Mouse (Mus musculus): ENCODE measurements around the gene Mul1.
"Not testable (repeated sequence)": the region's sequence is repeated elsewhere in the genome, so short reads cannot be mapped to it uniquely, and the experiment has no call there.

Mul1 gene

DNA sequence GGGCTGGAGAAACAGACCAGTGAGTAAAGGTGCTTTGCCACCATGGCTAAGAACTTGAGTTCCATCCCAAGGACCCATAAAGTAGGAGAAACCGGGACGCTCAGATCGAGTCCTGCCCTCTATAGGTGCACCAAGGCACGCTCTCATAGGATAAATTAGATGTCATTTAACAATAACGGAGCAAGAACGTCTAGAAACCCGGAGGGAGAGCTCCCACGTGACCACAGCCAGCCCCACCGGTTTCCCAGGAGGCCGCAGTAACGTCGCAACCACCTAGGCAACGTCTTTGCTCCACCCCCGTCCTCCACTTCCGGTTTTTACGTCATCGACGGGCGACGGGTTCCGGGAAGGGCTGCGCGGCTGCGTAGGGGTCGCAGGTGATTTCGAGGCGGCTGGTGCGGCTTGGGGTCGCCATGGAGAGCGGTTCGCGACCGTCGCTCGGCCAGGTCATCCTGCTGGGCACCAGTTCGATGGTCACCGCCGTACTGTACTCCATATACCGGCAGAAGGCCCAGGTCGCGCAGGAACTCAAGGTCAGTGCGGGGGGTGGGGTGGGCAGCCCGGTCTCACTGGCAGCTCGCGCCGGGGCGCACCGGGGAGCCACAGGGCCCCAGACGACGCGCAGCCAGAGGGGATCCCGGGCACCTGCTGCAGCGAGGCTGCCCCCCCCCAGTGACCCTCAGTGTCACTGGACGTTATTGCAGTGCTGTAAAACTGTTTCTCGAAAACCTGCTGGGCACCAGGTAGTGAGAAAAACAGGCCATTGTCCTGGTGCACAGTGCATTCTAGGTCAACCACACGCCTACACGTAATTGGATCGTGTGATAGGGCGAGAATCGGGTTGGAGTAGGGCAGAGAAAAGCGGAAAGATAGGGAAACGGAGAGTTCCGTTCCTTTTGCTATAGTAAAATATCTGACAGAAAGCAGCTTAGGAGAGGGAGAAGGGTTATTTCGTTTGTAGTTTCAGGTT lies at the start of gene Mul1:
Mul1 (plus strand) TSS at position 325 of the 970 bp plus-strand sequence.
- in situ Hi-C loops (cut with MboI): no loop called here

DNA sequence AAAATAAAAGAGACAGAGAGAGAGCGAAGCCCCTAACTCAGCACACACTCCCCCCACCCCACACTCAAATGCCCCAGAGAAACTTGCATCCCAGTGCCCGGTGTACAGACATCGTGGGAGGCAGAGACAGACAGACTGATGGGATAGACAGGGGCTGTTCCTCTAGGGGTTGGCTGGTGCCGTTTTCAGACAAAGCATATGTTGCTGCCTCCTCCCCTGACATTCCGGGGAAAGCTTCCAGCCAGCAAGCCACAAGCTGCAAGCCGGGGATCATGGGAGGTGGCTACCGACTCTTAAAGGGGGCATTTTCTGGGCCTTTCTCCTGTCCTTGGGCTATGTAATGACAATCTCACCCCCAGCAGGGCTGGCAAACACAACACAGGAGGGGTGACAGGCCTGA lies 40.8 kb upstream of the Mul1 start:
- in situ Hi-C loops (cut with MboI): no loop called here

DNA sequence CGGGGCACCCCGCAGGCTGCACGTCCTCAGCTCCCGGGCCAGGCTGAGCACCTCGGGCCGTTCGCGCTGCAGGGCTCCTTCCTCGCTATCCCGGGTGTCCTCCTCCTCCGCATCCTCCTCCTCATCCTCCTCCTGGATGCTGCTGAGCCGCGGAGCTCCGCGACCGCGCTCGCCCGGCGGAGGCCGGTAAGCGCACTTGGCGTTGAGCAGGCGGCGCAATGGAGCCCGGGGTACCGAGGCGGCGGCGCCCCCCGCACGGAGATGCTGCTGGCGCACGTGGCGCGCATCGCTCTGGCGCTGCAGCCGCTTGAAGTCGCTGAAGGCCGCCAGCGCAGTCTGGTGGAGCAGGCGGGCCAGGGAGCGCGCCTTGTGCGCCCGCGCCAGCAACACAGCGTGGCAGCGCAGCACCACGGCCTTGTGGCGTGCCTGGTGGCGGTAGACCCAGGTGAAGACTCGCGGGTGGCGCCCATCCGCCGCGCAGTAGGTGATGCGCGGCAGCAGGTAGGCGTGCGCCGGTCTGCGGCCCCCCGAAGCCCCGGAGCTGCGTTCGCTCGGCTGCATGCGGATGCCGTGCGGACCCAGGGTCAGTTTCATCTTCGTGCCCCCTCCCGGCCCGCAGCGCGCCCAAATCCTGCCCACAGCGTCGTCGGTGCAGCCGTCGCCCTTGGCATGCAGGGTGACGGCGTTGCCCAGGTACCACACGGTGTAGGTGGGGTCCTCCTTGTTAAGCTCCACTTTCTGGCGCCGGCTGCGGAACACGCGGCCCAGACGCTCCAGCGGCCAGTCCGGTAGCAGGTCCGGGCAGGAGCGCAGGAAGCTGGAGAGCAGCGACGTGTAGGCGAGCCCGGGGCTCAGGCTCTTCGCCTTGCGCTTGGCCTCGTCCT lies 39.1 kb upstream of the Mul1 start:
- in situ Hi-C loops (cut with MboI): no loop called here

DNA sequence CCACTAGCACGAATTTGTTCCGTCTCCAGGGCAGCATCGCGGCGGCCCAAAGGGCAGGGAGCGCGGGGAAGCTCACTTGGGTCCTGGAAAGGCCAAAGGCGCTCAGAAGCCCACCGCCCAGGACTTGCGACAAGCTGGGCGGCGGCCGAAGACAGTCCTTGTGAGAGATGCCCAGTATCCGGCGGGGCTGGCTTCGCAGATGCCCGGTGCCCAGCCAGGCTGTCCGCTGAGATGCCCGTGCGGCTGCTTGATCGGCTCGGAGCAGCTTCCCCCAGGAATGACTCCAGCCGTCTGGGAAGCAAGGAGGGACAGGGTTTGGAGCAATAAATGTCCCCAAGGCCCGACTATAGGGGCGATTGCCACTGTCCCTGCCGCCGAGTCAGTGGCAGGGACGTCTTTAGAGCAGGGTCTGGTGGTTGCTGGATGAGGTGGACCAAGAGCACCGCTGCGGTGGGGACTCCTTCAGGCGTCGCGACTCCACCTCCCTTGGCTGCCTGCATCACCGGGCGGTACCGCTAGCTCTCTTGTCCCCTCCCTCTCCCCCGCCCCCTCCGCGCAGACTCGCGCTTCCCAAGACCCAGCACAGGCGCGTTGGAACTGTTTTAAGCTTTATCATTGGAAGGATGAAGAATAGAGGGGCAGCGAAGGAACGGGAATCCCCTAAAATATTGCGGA lies 38.4 kb upstream of the Mul1 start, which contains the start of gene Fam43b:
Fam43b (minus strand) TSS at position 558 of the 675 bp plus-strand sequence.
- in situ Hi-C loops (cut with MboI): no loop called here

DNA sequence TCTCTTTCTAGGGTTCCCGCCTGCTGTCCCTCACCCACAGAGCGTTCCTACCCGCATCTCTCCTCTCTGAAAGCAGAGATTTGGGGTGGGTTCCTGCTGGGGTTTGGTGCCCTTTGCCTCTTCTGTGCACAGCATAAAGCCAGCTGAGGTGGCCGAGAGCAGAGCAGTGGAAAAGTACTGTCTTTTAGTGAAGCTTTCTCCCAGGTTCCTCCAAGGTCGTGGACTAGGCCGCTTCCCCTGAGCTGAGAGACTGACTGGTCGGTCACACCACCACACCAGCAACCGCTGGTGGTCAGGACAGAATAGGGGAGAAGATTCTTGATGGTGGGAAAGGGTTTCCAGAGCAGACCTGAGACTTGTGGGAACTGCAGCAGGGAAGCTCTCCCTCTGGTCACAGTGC lies 37.8 kb upstream of the Mul1 start:
- in situ Hi-C loops (cut with MboI): no loop called here

DNA sequence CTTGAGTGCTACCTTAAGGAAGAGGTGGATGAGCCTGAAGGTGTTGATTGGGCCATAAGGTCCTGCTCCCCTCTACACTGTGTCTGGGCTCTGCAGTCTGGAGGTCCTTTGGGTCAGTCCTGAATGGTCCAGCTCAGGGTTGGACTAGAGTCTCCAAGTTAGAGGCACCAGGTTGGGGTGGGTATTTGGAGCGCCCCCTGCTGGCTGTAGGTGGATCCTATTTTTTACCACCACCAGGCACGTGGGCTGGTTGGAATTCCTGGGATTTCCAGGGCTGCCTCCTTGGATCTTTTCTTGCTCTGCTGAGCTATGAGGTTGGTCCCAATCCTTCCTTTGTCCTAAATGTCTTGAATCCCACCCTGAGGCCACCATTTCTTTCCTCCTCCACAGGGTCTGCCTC lies 29.7 kb upstream of the Mul1 start:
- in situ Hi-C loops (cut with MboI): no loop called here

DNA sequence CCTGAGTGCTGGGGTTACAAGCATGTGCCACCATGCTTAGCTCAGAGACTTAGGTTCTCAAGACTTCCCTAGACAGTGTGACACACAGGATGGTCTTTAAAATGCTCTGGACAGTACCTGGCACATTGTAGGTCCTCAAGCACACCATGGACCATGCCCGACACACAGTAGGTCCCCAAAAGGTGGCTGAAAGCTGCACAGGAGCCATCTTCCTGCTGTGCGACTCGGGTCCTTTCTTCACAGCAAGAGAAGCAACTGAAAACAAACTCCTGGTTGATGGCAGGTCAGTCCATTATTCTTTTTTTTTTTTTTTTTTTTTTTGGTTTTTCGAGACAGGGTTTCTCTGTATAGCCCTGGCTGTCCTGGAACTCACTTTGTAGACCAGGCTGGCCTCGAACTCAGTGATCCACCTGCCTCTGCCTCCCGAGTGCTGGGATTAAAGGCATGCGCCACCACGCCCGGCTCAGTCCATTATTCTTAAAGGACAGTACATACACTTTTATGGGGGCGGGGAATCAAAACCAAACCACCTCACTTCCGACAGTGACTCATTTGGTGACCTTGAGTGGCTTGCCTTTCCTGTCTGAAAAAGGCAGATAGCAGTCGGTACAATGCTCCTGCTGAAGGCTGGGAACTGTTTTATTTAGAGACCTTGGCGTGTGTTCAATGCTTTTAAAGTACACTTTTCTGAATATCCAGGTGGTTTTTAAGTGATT lies 26.8 kb upstream of the Mul1 start:
- in situ Hi-C loops (cut with MboI): no loop called here

DNA sequence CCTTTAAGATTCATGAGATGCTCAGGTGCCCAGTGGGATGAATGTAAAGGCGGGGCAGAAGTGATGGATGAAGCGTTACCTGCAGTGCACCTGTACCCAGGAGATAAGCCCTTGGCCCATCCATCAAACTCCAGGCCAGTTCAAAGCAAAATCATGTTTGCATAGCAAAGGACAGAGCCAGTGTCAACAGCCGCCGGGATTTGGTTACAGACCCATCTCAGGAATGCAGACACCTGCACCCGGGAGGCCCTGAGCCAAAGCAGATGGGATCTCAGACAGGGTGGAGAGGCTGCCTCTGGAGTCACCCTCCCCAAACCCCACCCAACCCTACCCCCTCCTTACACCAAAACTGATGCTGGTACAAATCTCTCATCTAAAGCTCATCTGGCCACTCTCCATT lies 23.5 kb upstream of the Mul1 start:
- in situ Hi-C loops (cut with MboI): no loop called here

DNA sequence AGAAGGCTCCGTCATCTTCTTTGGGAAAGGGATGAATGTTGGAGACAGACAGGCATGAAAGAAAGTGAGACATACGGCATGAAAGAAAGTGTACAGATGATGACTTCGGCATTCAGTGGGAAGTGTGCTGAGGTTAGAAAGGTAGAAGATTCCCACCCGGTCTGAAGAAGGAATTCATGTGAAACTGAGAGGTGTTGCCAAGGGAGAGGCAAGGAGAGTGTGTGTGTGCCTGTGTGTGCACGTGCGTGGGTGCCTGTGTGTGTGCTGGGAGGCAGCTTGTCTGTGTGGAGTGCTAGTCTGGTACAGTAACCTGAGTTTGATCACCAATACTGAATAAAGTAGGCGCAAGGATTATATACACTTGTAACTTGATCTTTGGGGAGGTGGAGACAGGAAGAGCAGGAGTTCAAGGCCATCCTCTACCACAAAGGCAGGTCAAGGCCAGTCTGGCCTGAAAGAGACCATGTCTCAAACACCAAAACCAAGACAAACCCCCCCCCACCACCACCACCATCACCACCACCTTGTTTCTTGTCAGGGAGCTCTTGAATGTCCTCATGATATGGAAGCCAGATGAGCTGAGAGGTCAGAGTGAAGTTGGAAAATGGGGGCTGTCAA lies 22.9 kb upstream of the Mul1 start:
- in situ Hi-C loops (cut with MboI): no loop called here

DNA sequence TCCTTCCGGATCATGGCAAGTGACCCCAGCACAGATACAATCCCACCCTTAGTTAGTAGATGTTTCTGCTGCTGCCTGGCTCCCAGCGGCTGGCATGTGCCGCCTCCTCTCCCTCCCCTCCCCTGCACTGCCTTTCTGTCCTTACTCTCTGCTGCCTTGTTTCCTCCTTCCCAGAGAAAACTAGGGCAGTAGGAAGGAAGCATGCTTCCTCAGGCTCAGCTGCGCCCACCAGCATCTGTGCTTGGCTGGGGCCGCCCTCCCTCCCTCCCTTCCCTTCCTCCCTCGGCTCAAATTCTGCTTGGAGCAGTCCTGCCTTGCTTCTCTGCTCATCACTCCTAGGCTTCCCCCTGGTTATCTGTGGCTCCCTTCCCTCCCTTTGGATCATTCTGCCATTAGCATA lies 19.7 kb upstream of the Mul1 start:
- in situ Hi-C loops (cut with MboI): no loop called here

DNA sequence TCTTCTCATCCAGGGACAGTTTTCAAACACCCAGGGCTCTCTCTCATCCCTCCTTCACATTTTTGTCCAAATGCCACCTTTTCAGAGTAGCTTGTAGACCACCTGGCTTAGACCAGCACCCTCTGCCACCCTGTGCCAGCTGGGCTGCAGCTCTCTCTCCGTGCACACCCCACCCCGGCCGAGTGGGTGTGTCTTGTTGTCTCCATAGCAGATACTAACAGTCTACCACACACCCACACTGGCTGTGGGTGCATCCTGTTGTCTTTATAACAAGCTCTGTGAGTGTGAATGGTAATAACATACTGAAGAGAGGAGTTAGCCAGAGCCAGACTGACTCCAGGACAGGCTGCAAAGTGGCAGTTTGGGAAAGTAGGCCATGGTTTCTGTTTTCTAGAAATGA lies 18.5 kb upstream of the Mul1 start:
- in situ Hi-C loops (cut with MboI): no loop called here

DNA sequence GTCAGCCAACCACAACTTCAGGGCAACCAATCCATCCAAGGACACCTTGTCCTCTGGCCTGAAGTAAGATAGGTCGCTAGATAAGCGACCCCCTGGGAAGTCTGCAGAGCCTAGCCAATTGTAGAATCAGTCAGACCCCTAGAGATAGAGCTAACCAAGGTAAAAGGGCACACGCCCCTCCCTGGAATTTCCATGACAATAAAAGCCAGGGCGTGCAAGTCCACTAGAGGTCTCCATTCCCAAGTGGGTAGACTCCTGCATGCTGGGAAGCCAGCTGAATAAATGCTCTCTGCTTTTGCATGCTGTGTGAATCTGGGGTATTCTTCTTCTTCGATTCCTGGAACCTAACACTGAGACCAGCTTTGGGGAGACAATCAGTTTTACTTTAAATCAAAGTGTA lies 18.1 kb upstream of the Mul1 start:
- in situ Hi-C loops (cut with MboI): no loop called here

DNA sequence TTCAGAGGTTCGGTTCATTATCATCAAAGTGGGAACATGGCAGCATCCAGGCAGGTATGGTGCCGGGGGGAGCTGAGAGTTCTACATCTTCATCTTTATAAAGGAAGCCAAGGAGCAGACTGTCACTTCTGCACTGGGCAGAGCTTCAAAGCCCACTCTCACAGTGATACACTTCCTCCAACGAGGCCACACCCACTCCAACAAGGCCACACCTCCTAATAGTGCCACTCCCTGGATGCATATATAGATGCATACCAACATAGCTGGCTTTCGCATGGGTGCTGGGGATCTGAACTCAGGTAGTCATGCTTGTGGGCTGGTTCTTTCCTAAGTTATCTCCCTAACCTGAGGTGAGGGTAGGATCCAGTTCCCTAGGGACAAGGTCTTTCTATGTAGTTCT lies 16.6 kb upstream of the Mul1 start:
- in situ Hi-C loops (cut with MboI): no loop called here

DNA sequence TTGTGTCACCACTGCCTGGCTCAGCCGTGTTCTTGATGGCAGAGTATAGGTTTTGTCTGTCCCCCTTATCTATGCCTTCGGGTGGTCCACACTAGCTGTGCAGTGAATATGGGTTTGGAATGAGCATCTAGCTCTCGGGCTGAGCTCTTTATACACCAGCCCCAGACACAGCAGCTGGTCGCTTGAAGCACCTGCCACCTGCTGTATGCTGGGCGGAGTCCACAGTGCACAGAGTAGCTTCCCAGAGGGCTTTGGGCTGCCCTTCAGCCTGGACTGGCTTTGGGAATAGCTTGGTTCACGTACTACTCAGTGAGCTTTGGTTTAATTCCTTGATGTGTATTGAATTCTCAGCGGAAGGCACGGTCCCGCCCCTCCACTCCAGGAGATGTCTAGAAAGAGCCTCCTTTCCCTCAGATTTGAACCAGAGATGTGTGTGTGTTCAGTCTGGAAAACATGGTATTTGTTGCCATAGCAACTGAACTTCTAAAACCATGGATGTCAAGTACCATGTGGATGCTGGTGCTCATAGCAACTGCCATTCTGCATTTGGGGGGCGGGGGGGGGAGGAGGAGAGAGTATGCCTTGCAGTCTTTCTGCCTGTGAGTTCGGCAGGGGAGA lies 16.0 kb upstream of the Mul1 start:
- in situ Hi-C loops (cut with MboI): no loop called here

DNA sequence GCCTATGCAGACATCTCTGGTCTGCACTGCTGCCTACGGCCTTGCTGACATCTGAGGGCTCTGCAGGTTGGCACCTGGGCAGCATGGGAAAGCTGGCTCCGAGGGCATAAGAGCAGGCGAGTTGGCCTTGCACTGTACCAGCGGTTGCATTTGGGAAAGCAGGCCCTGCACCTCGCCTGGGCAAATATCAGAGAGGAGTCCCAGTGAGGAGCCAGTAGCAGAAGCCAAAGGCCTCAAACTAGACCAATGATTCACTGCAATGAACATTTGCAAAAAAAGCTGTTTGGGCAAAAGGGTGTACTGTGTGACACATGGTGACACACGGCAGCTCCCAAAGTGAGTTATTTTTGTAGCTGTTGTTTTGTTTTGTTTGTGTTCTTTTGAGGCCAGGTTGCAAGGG lies 9.4 kb upstream of the Mul1 start:
- in situ Hi-C loops (cut with MboI): no loop called here

DNA sequence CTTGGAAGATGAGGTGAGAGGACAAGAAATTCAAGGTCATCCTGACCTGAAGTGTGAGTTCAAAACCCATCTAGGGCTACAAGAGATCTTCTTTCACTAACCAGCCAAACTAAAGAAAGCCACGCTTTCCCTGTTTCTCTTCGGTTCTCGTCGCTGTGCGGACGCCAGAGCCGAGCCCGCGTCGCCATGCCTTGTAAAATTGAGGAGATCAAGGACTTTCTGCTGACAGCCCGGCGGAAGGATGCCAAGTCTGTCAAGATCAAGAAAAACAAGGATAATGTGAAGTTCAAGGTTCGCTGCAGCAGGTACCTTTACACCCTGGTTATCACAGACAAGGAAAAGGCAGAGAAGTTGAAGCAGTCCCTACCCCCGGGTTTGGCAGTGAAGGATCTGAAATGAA lies 8.9 kb upstream of the Mul1 start:
- in situ Hi-C loops (cut with MboI): not testable (repeated sequence)

DNA sequence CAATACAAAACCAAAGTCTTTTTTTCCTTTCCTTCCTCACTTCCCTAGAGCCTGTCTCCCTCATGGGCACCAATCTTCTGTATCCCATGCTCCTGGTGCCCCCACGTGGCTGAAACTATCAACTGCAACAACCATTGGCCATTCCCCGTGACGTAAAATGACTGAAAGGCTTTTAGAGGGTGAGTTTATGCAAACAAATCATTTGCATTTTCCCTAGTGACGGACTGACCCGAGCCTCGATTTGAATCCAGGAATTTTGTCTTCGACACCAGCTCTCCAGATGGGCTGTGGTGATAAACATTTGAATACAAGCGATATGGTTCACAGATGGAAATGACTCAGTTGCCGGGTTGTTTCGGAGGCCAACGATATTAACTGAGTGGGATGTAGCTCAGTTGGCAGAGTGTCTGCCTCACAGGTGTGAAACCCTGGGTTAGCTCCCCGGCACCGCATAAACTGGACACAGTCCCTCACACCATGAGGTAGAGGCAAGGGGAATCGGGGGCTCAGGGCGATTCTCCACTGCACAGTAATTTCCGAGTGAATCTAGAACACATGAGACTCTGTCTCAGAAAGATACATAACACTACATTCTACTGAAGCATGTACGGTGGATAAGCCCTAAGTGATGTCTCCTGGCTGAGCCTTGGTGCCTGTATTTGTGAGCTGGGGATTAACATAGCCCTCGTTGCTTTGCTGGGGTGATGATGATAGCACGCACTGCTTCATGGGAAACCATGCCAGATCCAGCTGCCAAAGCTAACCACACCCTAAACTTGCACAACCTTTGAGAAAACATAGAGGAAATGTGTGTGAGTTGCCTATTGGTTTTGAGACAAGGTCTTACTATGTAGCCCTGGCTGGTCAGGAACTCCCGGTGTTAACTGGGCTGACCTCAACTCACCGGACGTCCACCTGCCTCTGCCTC lies 7.4 kb upstream of the Mul1 start:
- in situ Hi-C loops (cut with MboI): no loop called here

DNA sequence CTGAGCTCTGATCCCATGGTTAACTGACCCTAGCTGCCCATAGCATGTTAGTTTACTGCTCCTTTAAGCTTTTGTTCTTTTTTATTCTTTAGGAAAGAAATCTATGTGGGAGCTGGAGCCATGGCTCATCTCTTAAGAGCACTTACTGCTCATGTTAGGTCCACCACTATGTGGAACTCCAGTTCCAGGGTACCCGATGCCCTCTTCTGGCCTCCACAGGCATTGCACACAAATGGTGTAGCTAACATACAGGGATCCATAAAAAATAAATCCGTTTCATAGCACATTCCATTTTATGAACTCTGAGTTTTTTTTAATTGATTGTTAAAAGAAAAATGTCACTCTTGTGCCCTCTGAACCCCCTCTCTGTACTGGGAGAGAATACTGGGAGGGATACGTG lies 4.7 kb upstream of the Mul1 start:
- in situ Hi-C loops (cut with MboI): no loop called here

DNA sequence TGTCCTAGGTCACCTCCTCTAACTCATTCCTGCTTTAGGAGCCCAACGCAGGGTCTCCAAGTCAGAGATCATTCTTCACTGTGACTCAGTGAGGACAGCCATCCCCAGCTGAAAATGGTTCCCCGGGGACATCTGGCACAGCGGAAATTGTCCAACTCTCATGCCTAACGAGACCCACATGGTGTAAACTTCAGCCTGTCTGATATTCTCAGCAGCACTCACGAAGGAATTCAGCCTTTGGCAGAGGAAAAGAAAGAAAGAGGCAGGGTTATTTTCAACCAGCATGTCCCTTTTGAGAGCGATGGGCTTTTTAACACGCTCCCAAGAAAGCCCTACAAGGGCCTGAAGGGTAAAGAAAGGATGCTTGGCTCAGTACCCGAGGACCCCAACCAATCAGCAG lies 3.1 kb upstream of the Mul1 start:
- in situ Hi-C loops (cut with MboI): no loop called here

Measured in mature B cell (primary cell).